ENCODE assay signal across 8 mouse cellular contexts in genomic region chr13:114456224-114456623, GRCm38 (mm10). TPM values are rescaled to one million over a fixed set of nuclear protein-coding genes. Genes with fewer than 3 reads are reported as not detected.
DNase-seq lines count a peak whose midpoint lies in the region; ATAC-seq and TF ChIP-seq lines count a peak whose summit lies in the region.

No protein-coding gene starts in this region.

- WGBS in forebrain, embryonic 11.5 days: under 1% methylated on average over 14 of the region's 14 CpGs
- 2% methylated on average over 14 of the region's 14 CpGs for WGBS in limb, embryonic 12.5 days

- H3K27me3 ChIP-seq in forebrain, embryonic 11.5 days (ENCODE audit: control insufficient read depth, insufficient read depth, low read length): peaks cover 16% of the 10 kb centered on the region
- peaks cover 63% of the 10 kb centered on the region for H3K27me3 ChIP-seq in limb, embryonic 12.5 days
- H3K27me3 ChIP-seq in myocyte (ENCODE audit: control insufficient read depth, insufficient read depth, insufficient read length): no peaks in the 10 kb centered on the region

- no peaks in the 10 kb centered on the region for H3K36me3 ChIP-seq in forebrain, embryonic 11.5 days (ENCODE audit: control insufficient read depth, insufficient read depth, low read length)
- no peaks in the 10 kb centered on the region for H3K36me3 ChIP-seq in limb, embryonic 12.5 days
- H3K36me3 ChIP-seq in myocyte (ENCODE audit: control insufficient read depth, insufficient read depth): peaks cover 20% of the 10 kb centered on the region

- peaks cover 7% of the 10 kb centered on the region for H3K4me1 ChIP-seq in forebrain, embryonic 11.5 days (replicated peaks; ENCODE audit: control insufficient read depth, insufficient read depth, low read length)
- peaks cover 28% of the 10 kb centered on the region for H3K4me1 ChIP-seq in limb, embryonic 12.5 days (replicated peaks)

- H3K27ac ChIP-seq in forebrain, embryonic 11.5 days (ENCODE audit: low read depth, low read length): no peak overlapping the region
- H3K27ac ChIP-seq in limb, embryonic 12.5 days: no peak overlapping the region

- peak; percentile 8 for DNase-seq in CD4-positive, CD25-positive, alpha-beta regulatory T cell, adult 2 months (ENCODE audit: low read depth, low spot score)
- peak; percentile 51 for DNase-seq in R1 (ENCODE audit: low read depth, low spot score)
- DNase-seq in forebrain, embryonic 11.5 days (ENCODE audit: low spot score): peak; percentile 71
- peak; percentile 38 for DNase-seq in heart, postnatal 4 days
- peak; percentile 62 for DNase-seq in thymus, postnatal 4 days

- H3K4me3 ChIP-seq in forebrain, embryonic 11.5 days (ENCODE audit: low read depth, low read length): peak overlapping the region; percentile 54
- peak overlapping the region; percentile 54 for H3K4me3 ChIP-seq in limb, embryonic 12.5 days (replicated peaks)
- H3K4me3 ChIP-seq in myocyte: peak overlapping the region; percentile 86

- H3K79me2 ChIP-seq in myocyte (ENCODE audit: control insufficient read depth, insufficient read depth): no peaks in the 10 kb centered on the region

- peak overlapping the region; percentile 44 for H3K9ac ChIP-seq in forebrain, embryonic 11.5 days (ENCODE audit: low read length)
- peak overlapping the region; percentile 34 for H3K9ac ChIP-seq in limb, embryonic 12.5 days (replicated peaks)

- H3ac ChIP-seq in myocyte (ENCODE audit: control insufficient read depth, insufficient read length): no peak overlapping the region

- H3K9me3 ChIP-seq in forebrain, embryonic 11.5 days (ENCODE audit: control insufficient read depth, low read length): no peaks in the 10 kb centered on the region
- H3K9me3 ChIP-seq in limb, embryonic 12.5 days: no peaks in the 10 kb centered on the region

- ATAC-seq in CD4-positive, CD25-positive, alpha-beta regulatory T cell, adult 4 months: no peak
- 0 out of 2 replicates have a peak, but pooled peaks have one; percentile 1 for ATAC-seq in forebrain, embryonic 11.5 days (replicated peaks; ENCODE audit: low FRiP score)
- ATAC-seq in limb, embryonic 12.5 days (ENCODE audit: insufficient number of reproducible peaks, insufficient read depth, low FRiP score, low TSS enrichment, low read depth): no peak

- peak; percentile 16 for TF ChIP-seq POLR2A in myocyte (IDR thresholded peaks at IDR 0.05; ENCODE audit: insufficient read length, low read depth)

- peak overlapping the region; percentile 90 for H3K4me2 ChIP-seq in forebrain, embryonic 11.5 days (ENCODE audit: low read depth, low read length, severe bottlenecking)
- peak overlapping the region; percentile 94 for H3K4me2 ChIP-seq in limb, embryonic 12.5 days
- peak overlapping the region; percentile 30 for H3K4me2 ChIP-seq in myocyte (ENCODE audit: low read depth)

TF ChIP-seq in myocyte, 11 proteins besides CTCF, POLR2A, EP300 and RAD21:
- no peak for TF ChIP-seq E2F4 (IDR thresholded peaks at IDR 0.05; ENCODE audit: insufficient read depth)
- TF ChIP-seq MYOG (IDR thresholded peaks at IDR 0.05; ENCODE audit: control insufficient read depth in 1 of 3, insufficient read depth in 1 of 3, insufficient read length in 2 of 3, low read depth in 2 of 3): no peak
- TF ChIP-seq TCF3 (IDR thresholded peaks at IDR 0.05; ENCODE audit: insufficient read length, low read depth): no peak
- no peak for TF ChIP-seq REST (IDR thresholded peaks at IDR 0.05; ENCODE audit: insufficient read depth, insufficient read length)
- TF ChIP-seq POLR2AphosphoS2 (IDR thresholded peaks at IDR 0.05; ENCODE audit: insufficient read length, low read depth): no peak
- TF ChIP-seq TCF12 (IDR thresholded peaks at IDR 0.05; ENCODE audit: insufficient read depth, poor library complexity, severe bottlenecking): no peak
TF ChIP-seq in myocyte: peak in this region for 0.

RNA-seq across cellular contexts. Expression of gene Fst, which starts 2.5 kb away (rescaled TPM):
- under 1 TPM in 1 of 2 experiments, not detected in 1; 0.26 TPM for polyA plus RNA-seq in CD4-positive, CD25-positive, alpha-beta regulatory T cell, adult 4 months (2017; shearing (Covaris generic))
- polyA plus RNA-seq in forebrain, embryonic 11.5 days (2014; fragmentation: Nextera tagmentation; extraction: Ambion mirVana): 27.7 and 33.7 TPM in 2 replicates
- under 1 TPM; 0.74 to 0.88 TPM for total RNA-seq in heart, postnatal 4 days (2021)
- polyA plus RNA-seq in limb, embryonic 12.5 days (2016; fragmentation: Nextera tagmentation; extraction: Ambion mirVana): 35.1 and 36.5 TPM in 2 replicates
- polyA plus RNA-seq in myocyte (2012; fragmentation: generic; extraction: Trizol): 119 TPM

Comparison
In these comparisons a context has a peak if more than half of its experiments do, and no peak if none do; other contexts are left out.
1. DNase-seq: peak in every context shown above with its lines; median percentile 71 in forebrain, embryonic 11.5 days; 62 in thymus, postnatal 4 days; 51 in R1; 38 in heart, postnatal 4 days; 8 in CD4-positive, CD25-positive, alpha-beta regulatory T cell, adult 2 months.
2. H3K4me2 ChIP-seq: peak in every context shown above with its lines; median percentile 94 in limb, embryonic 12.5 days; 90 in forebrain, embryonic 11.5 days; 30 in myocyte.
3. RNA of gene Fst, which starts 2.5 kb away (polyA plus RNA-seq): 119 TPM in myocyte (single experiment), 35.1 to 36.5 TPM in limb, embryonic 12.5 days and 27.7 to 33.7 TPM in forebrain, embryonic 11.5 days; 0.26 TPM in CD4-positive, CD25-positive, alpha-beta regulatory T cell, adult 4 months; every median in the first group is over 10 times any median in the second.
4. Peak in every context shown above with its lines, with median percentiles within 50 percentile points of each other: H3K4me3 ChIP-seq.